Mouse (Mus musculus) hindbrain, embryonic 16.5 days (tissue): ENCODE results near the gene Tor2a. TPM values are rescaled to one million over a fixed set of nuclear protein-coding genes. Genes with fewer than 3 reads are reported as not detected.

Experiments
- ATAC-seq: fragments of 200-750 bp; cut with Nextera tagmentation; 2 replicates; pipeline ENCODE4 v1.8.0; 2017; ENCODE audit warnings: moderate TSS enrichment, moderate library complexity
- H3K27ac ChIP-seq: fragments of 300-500 bp; sonication (generic); 2 replicates; pipeline ENCODE4 v1.5.1; 2014; ENCODE audit warnings: low read depth, mild to moderate bottlenecking, control low read depth, low read length, moderate library complexity
- H3K27me3 ChIP-seq: fragments of 300-500 bp; sonication (generic); replicated peaks from 2 replicates; pipeline ENCODE4 v1.6.1; 2014; ENCODE audit warnings: low read length; ENCODE audit not compliant: control insufficient read depth, insufficient read depth
- H3K36me3 ChIP-seq: fragments of 300-500 bp; sonication (generic); 2 replicates; pipeline ENCODE4 v1.6.1; 2014; ENCODE audit warnings: mild to moderate bottlenecking, low read length, moderate library complexity, mixed read lengths; ENCODE audit not compliant: control insufficient read depth, insufficient read depth
- H3K4me1 ChIP-seq: fragments of 300-500 bp; sonication (generic); 2 replicates; pipeline ENCODE4 v1.6.1; 2014; ENCODE audit warnings: low read depth, low read length; ENCODE audit not compliant: control insufficient read depth, insufficient read depth
- H3K4me2 ChIP-seq: fragments of 300-500 bp; sonication (generic); 2 replicates; pipeline ENCODE4 v1.6.1; 2014; ENCODE audit warnings: mild to moderate bottlenecking, low read length, control low read depth, moderate library complexity
- H3K4me3 ChIP-seq: fragments of 300-500 bp; sonication (generic); 2 replicates; pipeline ENCODE4 v1.5.1; 2014; ENCODE audit warnings: mild to moderate bottlenecking, low read length, control low read depth, moderate library complexity
- H3K9ac ChIP-seq: fragments of 300-500 bp; sonication (generic); 2 replicates; pipeline ENCODE4 v1.6.1; 2014; ENCODE audit warnings: low read depth, mild to moderate bottlenecking, control low read depth, low read length, moderate library complexity
- H3K9me3 ChIP-seq: fragments of 300-500 bp; sonication (generic); 2 replicates; pipeline ENCODE4 v1.6.1; 2014; ENCODE audit warnings: mild to moderate bottlenecking, low read length, moderate library complexity; ENCODE audit not compliant: control insufficient read depth
- WGBS: fragments of 180-500 bp; shearing (Covaris S2); extraction: QIAGEN DNeasy Blood & Tissue Kit; methylation state at CpG from one replicate; pipeline ENCODE4 v1.1.7; 2014; 5-methylcytosine and 5-hydroxymethylcytosine counted together
- polyA plus RNA-seq: library from polyadenylated mRNA; unstranded; fragments of >200 nt; fragmentation: Nextera tagmentation; extraction: Ambion mirVana; gene quantifications from 2 replicates; pipeline ENCODE4 v1.2.1, GENCODE M21; 2015

The Tor2a gene
- polyA plus RNA-seq, 1 experiment from 2014 or later, result 50.8 TPM

DNA sequence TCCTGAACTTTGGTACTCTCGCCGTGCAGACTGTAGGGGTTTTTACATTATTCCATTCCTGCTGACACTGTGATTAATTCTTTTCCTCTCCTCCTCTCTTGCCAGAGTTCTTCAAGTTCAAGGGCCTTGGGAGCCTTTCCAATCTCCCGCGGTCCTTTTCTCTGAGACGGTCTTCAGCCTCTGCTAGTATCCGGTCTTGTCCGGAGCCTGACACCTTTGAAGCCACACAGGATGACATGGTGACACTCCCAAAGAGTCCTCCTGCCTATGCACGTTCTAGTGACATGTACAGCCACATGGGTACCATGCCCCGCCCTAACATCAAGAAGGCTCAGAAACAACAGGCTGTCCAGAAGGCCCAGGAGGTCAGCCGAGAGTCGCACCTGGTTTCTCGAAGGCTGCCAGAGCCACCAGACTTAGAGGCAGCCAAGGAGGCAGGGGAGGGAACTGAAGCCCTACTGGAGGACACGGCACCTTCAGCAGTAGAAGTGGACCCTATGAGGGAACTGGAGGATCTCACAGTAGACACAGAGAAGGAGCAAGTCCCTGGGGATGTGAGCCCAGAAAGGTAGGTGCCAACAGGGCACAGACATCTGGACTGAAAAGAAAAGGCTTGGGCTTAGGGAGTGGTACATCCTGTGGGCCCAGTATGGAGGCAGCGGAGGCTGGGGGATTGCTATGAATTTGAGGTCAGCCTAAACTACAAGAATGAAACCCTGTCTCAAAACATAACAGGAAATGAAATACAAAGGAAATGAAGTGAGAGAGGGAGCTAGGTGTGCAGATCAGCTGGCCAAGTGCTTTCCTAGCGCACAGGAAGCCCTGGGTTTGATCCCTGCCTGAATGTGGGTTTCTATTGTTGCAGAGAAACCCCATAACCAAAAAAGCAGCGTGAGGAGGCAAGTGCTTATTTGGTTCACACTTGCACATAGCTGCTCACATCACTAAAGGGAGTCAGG lies 31.9 kb upstream of the Tor2a start:
- Histone ChIP-seq H3K36me3 (no peaks in the 10 kb centered on the region), H3K9me3 (no peaks in the 10 kb centered on the region), H3K9ac (no peak overlapping the region), H3K4me3 (no peak overlapping the region), H3K4me2 (no peak overlapping the region), H3K4me1 (peaks cover 3% of the 10 kb centered on the region; the same call in 1 of the 2 replicates), H3K27me3 (no peaks in the 10 kb centered on the region), H3K27ac (no peak overlapping the region)
- 77% methylated on average over 16 of the region's 16 CpGs for WGBS
- no peak for ATAC-seq

DNA sequence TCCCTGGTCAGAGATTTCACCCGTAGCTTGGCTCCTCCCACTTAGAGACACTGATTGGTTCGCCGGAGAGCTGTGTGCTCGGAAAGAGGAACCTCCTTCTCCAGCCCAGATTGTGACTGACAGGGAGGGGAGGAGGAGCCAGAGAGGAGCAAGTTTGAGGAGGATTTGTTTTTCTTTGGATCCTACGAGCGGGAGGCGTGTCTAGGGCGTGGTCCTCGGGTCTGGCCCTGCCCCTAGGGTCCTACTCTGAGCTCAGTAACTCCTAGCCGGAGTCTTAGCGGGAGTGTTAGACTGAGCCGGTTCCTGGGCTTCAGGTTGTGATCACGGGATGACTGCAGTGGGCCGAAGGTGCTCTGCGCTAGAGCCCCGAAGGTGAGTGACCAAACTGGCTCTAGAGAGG lies 29.6 kb upstream of the Tor2a start:
- Histone ChIP-seq H3K4me2 (peak overlapping the region; percentile 57), H3K9me3 (no peaks in the 10 kb centered on the region), H3K9ac (peak overlapping the region; percentile 41), H3K4me3 (peak overlapping the region; percentile 35), H3K27me3 (no peaks in the 10 kb centered on the region), H3K27ac (peak overlapping the region; percentile 31; the same call in 1 of the 2 replicates), H3K36me3 (no peaks in the 10 kb centered on the region), H3K4me1 (peaks cover 3% of the 10 kb centered on the region; the same call in 1 of the 2 replicates)
- 2% methylated on average over 16 of the region's 16 CpGs for WGBS
- peak; percentile 98 for ATAC-seq

DNA sequence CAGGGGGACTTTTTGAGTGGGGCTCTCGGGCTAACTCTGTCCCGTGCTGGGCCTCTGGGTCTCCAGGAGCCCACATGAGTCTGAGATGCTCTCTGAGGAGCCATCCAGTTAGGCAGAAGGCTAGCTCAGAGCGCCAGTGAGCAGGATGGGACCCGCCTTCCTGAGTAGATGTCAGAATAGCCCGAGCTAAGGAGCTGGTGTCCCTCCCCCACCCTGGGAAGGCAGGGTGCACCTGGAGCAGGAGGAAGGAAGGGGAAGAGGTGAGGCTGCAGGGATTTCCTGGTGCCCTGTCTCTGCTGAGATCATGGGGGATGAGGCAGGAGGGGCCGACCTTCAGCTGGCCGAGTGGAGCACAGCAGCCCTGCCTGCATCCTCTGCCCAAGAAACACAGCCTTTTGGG lies 28.6 kb upstream of the Tor2a start:
- no peak overlapping the region for H3K4me3 ChIP-seq
- WGBS, result 57% methylated on average over 7 of the region's 7 CpGs
- H3K27me3 ChIP-seq, result no peaks in the 10 kb centered on the region
- no peak overlapping the region for H3K4me2 ChIP-seq
- no peak overlapping the region; the same call in 1 of the 2 replicates for H3K27ac ChIP-seq
- H3K4me1 ChIP-seq, result peaks cover 3% of the 10 kb centered on the region; the same call in 1 of the 2 replicates
- H3K9ac ChIP-seq, result no peak overlapping the region
- no peak for ATAC-seq
- H3K36me3 ChIP-seq, result no peaks in the 10 kb centered on the region
- H3K9me3 ChIP-seq, result no peaks in the 10 kb centered on the region

DNA sequence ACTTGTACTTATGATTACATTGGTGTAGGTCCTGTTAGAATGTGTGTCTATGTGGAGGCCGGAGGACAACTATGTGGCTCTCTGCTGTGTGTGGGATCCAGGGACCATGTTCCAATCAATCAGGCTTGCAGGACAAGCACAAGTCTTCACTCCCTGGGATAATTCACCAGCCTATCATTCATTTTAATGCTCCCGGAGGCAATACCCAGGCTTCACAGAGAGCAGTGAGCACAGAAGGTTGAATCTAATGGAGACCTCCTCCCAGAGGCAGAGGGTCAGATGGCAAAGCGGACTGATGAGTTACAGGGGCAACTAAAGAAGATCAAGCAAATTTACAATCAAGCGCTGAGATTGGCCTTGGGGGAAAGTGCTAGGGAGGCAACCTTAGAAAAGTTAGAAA lies 27.5 kb upstream of the Tor2a start:
- no peak overlapping the region for H3K4me2 ChIP-seq
- H3K36me3 ChIP-seq, result no peaks in the 10 kb centered on the region
- no peak for ATAC-seq
- no peak overlapping the region for H3K27ac ChIP-seq
- no peak overlapping the region for H3K9ac ChIP-seq
- H3K27me3 ChIP-seq, result no peaks in the 10 kb centered on the region
- no peaks in the 10 kb centered on the region for H3K9me3 ChIP-seq
- H3K4me3 ChIP-seq, result no peak overlapping the region
- WGBS, result 73% methylated on average over 4 of the region's 4 CpGs
- peaks cover 3% of the 10 kb centered on the region; the same call in 1 of the 2 replicates for H3K4me1 ChIP-seq

DNA sequence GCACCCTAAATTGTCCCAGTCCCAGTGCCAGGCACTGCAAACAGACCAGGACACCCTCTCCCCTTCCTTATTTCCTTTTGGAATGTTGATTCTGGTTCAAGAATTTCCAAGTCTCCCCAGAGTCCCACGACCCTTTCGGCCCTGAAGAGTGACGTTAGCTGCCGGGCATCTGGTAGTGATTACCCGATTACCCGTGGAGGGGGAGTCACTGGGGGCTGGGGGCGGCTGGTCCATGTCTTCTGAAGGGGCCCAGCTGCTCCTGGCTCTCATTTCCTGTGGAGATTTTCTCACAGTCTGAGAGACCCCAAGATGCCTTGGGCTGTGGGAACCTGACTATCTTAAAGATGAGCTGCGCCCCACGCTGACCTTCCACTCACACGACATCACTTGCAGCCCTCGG lies 26.2 kb upstream of the Tor2a start:
- Histone ChIP-seq H3K36me3 (no peaks in the 10 kb centered on the region), H3K4me2 (no peak overlapping the region), H3K27me3 (no peaks in the 10 kb centered on the region), H3K27ac (no peak overlapping the region), H3K4me1 (peaks cover 3% of the 10 kb centered on the region; the same call in 1 of the 2 replicates), H3K9ac (no peak overlapping the region), H3K9me3 (no peaks in the 10 kb centered on the region), H3K4me3 (no peak overlapping the region)
- 44% methylated on average over 11 of the region's 11 CpGs for WGBS
- ATAC-seq, result no peak

DNA sequence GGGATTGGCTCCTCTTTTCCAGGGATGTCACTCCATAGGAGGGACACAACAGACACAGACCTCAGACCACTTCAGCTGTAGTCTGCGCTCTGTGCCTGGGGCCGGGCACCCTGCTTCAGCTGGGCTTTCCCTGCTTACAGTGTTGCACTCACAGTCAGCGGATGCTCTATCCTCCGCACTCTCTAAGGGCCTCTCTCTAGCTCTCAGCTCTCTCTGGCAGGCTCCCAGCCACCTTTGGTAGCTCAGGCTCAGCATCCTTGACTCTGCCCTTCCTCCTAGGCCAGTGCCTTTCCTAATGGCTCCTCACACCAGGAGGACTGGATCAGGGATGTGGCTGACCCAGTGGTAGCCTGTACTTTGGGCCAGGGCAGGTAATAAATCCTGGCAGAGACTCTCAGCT lies 25.1 kb upstream of the Tor2a start:
- ATAC-seq, result no peak
- H3K4me3 ChIP-seq, result no peak overlapping the region
- H3K4me1 ChIP-seq, result peaks cover 3% of the 10 kb centered on the region; the same call in 1 of the 2 replicates
- H3K9ac ChIP-seq, result no peak overlapping the region
- H3K27ac ChIP-seq, result no peak overlapping the region
- no peak overlapping the region for H3K4me2 ChIP-seq
- no peaks in the 10 kb centered on the region for H3K36me3 ChIP-seq
- H3K9me3 ChIP-seq, result no peaks in the 10 kb centered on the region
- WGBS, result 74% methylated on average over 4 of the region's 4 CpGs
- H3K27me3 ChIP-seq, result no peaks in the 10 kb centered on the region

DNA sequence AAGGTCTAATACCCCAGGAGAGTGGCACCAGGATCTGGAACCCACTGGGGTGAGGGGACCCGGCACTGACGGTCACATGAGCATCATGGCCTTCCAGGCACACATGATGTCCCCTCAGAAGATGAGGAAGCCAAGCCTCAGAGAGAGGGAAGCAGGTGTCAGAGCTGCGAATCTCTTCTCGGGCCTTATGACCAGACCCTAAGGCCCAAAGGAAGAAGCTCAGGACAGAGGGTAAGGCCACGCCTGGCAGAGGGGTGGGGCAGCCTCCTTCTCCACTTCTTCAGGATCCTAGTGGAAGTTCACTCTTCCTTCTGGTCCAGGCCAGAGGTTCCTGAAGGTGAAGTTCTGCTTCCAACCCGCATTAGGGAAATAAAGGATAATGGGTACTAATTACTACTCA lies 24.3 kb upstream of the Tor2a start:
- Histone ChIP-seq H3K27ac (no peak overlapping the region), H3K4me2 (no peak overlapping the region), H3K4me1 (no peaks in the 10 kb centered on the region), H3K9me3 (no peaks in the 10 kb centered on the region), H3K9ac (no peak overlapping the region), H3K36me3 (no peaks in the 10 kb centered on the region), H3K27me3 (no peaks in the 10 kb centered on the region), H3K4me3 (no peak overlapping the region)
- 76% methylated on average over 6 of the region's 6 CpGs for WGBS
- no peak for ATAC-seq

DNA sequence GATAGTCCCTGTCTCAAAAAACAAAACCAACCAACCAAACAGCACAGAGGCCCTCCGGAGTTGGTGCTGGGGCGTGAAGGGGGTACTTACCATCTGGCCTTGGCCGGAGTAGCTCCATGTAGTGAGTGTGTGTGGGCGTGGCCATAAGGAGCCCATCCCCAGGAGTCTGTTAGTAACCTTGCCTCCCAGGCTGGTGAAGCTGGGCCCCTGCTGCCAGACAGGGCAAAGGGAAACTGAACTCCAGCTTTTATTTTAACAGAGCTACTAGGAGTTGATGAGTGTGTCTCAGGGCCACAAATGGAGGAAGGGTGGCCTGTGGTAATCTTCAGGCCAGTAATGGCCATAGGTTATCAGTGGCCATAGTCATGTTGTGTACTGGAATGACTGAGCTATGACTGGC lies 22.6 kb upstream of the Tor2a start:
- WGBS, result 37% methylated on average over 4 of the region's 4 CpGs
- no peak overlapping the region for H3K9ac ChIP-seq
- no peak overlapping the region for H3K4me3 ChIP-seq
- H3K27ac ChIP-seq, result no peak overlapping the region
- no peaks in the 10 kb centered on the region for H3K4me1 ChIP-seq
- ATAC-seq, result no peak
- no peak overlapping the region for H3K4me2 ChIP-seq
- H3K36me3 ChIP-seq, result no peaks in the 10 kb centered on the region
- no peaks in the 10 kb centered on the region for H3K9me3 ChIP-seq
- H3K27me3 ChIP-seq, result no peaks in the 10 kb centered on the region

DNA sequence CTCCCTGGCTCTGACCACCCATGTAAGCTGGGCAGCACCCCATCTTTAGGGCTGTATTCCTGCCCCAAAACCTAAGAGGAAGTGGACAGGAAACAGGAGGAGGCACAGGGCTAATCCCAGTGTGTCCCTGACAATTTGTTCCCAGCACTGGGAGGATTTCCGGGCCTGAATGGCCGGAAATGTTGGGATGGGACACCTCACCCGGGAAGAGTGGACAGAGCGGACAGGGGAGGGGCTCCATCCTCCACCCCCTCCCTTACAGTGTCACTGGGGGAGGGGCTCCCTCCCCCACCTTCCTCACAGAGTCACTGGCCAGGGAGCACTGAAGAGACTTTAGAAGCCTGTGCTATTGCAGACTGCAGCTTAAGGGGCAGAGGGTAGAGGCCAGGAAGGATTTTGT lies 22.1 kb upstream of the Tor2a start:
- no peak overlapping the region for H3K4me3 ChIP-seq
- H3K4me1 ChIP-seq, result no peaks in the 10 kb centered on the region
- H3K9me3 ChIP-seq, result no peaks in the 10 kb centered on the region
- WGBS, result 52% methylated on average over 4 of the region's 4 CpGs
- no peak overlapping the region for H3K27ac ChIP-seq
- no peak overlapping the region for H3K9ac ChIP-seq
- ATAC-seq, result no peak
- no peaks in the 10 kb centered on the region for H3K27me3 ChIP-seq
- no peak overlapping the region for H3K4me2 ChIP-seq
- H3K36me3 ChIP-seq, result no peaks in the 10 kb centered on the region
